Mouse (Mus musculus): ENCODE measurements at regions not wholly inside any gene's neighbourhood (a gene's known extent, or its start where the extent isn't known, plus 50 kb on each side); places are given as distances from the start of the nearest gene placed in this dataset.

DNA sequence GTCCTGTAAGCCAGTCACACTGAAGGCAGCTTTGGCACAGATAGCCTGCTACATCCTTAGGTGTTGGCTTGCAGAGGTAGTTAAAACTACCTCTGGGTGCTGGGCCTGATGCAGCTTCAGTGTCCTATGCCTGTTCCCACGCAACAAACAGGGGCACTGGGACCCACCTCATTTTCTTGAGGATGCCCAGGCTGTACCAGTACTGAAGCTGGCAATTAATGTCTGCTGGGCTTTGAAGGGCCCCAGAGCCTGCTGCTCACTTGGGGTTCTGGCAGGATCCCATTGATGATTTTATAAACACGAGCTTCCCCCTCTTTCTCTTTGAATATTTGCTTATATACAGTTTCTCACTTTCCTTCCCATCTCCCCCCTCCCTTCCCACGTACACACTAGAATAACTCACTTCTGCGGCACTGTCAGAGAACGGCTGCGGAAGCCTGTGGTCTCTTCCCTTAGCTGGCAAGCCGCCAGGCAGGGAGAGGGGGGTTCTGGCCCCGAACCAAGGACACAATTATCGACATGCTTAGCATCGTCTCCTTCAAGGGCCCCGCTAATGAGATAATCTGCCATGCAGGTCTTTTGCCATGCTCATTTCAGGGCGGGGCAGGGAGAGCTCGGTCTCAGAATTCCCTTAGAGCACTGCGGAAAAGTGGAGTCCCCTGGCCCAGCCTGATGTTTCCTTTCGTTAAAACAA lies 182.9 kb downstream of the Abhd5 start:
- TF ChIP-seq GATA1 (IDR thresholded peaks at IDR 0.05; ENCODE audit: borderline replicate concordance, low read length) (no peak), FLI1 (IDR thresholded peaks at IDR 0.05; ENCODE audit: low read length) (no peak)

Measured in megakaryocyte, embryonic 14.5 days (primary cell).